Mouse (Mus musculus): ENCODE data around the gene Lrrc2. TPM values are rescaled to one million over a fixed set of nuclear protein-coding genes. Genes with fewer than 3 reads are reported as not detected.

Lrrc2 gene
- total and polyA plus RNA-seq, 2 experiments from 2014 or later: 0.78 to 1.3 TPM

- no peak overlapping the region for H3K27ac ChIP-seq
- WGBS: 18% methylated on average over 20 of the region's 20 CpGs
- no peak for TF ChIP-seq CTCF (IDR thresholded peaks at IDR 0.05; ENCODE audit: low read depth)
- H3K4me3 ChIP-seq (ENCODE audit: low read length): no peak overlapping the region
- H3K4me1 ChIP-seq (ENCODE audit: insufficient read depth, low read length): no peaks in the 10 kb centered on the region
- no peaks in the 10 kb centered on the region for H3K9me3 ChIP-seq (ENCODE audit: low read length)
- ATAC-seq: no peak
- DNase-seq (ENCODE audit: low spot score): no peak
- H3K9ac ChIP-seq (replicated peaks; ENCODE audit: low read length): no peak overlapping the region
- no peak overlapping the region for H3K4me2 ChIP-seq (ENCODE audit: low read depth, low read length)
- no peaks in the 10 kb centered on the region for H3K27me3 ChIP-seq (ENCODE audit: insufficient read depth, low read length)
- H3K36me3 ChIP-seq (ENCODE audit: insufficient read depth, low read length): no peaks in the 10 kb centered on the region
Measured at GRCm38 (mm10) chr9:110946548-110947044, 4.7 kb upstream of the Lrrc2 start.

- DNase-seq (ENCODE audit: low spot score) (no peak), ATAC-seq (no peak)
- no peak overlapping the region for H3K4me2 ChIP-seq (ENCODE audit: low read depth, low read length)
- no peaks in the 10 kb centered on the region for H3K36me3 ChIP-seq (ENCODE audit: insufficient read depth, low read length)
- H3K27me3 ChIP-seq (ENCODE audit: insufficient read depth, low read length): no peaks in the 10 kb centered on the region
- H3K4me1 ChIP-seq (ENCODE audit: insufficient read depth, low read length): no peaks in the 10 kb centered on the region
- no peak overlapping the region for H3K9ac ChIP-seq (replicated peaks; ENCODE audit: low read length)
- H3K27ac ChIP-seq: no peak overlapping the region
- no peak overlapping the region for H3K4me3 ChIP-seq (ENCODE audit: low read length)
- no peaks in the 10 kb centered on the region for H3K9me3 ChIP-seq (ENCODE audit: low read length)
- WGBS: 19% methylated on average over 6 of the region's 6 CpGs
- no peak for TF ChIP-seq CTCF (IDR thresholded peaks at IDR 0.05; ENCODE audit: low read depth)
Measured at GRCm38 (mm10) chr9:110947261-110947661, 4.1 kb upstream of the Lrrc2 start.

GRCm38 (mm10) chr9:110947900-110948299 lies 3.4 kb upstream of the Lrrc2 start:
- no peak overlapping the region for H3K4me2 ChIP-seq (ENCODE audit: low read depth, low read length)
- H3K9ac ChIP-seq (replicated peaks; ENCODE audit: low read length): no peak overlapping the region
- H3K4me1 ChIP-seq (ENCODE audit: insufficient read depth, low read length): no peaks in the 10 kb centered on the region
- no peak for DNase-seq (ENCODE audit: low spot score)
- H3K27ac ChIP-seq: no peak overlapping the region
- H3K9me3 ChIP-seq (ENCODE audit: low read length): no peaks in the 10 kb centered on the region
- no peak for ATAC-seq
- no peaks in the 10 kb centered on the region for H3K27me3 ChIP-seq (ENCODE audit: insufficient read depth, low read length)
- 62% methylated on average over 6 of the region's 6 CpGs for WGBS
- H3K36me3 ChIP-seq (ENCODE audit: insufficient read depth, low read length): no peaks in the 10 kb centered on the region
- TF ChIP-seq CTCF (IDR thresholded peaks at IDR 0.05; ENCODE audit: low read depth): no peak
- H3K4me3 ChIP-seq (ENCODE audit: low read length): no peak overlapping the region

GRCm38 (mm10) chr9:110948813-110949310 lies 2.5 kb upstream of the Lrrc2 start:
- Histone ChIP-seq H3K4me2 (ENCODE audit: low read depth, low read length) (no peak overlapping the region), H3K4me1 (ENCODE audit: insufficient read depth, low read length) (no peaks in the 10 kb centered on the region), H3K27ac (no peak overlapping the region), H3K4me3 (ENCODE audit: low read length) (no peak overlapping the region), H3K36me3 (ENCODE audit: insufficient read depth, low read length) (no peaks in the 10 kb centered on the region), H3K9me3 (ENCODE audit: low read length) (no peaks in the 10 kb centered on the region), H3K27me3 (ENCODE audit: insufficient read depth, low read length) (no peaks in the 10 kb centered on the region), H3K9ac (replicated peaks; ENCODE audit: low read length) (no peak overlapping the region)
- ATAC-seq (no peak), DNase-seq (ENCODE audit: low spot score) (no peak)
- no peak for TF ChIP-seq CTCF (IDR thresholded peaks at IDR 0.05; ENCODE audit: low read depth)
- WGBS: 67% methylated on average over 8 of the region's 8 CpGs

GRCm38 (mm10) chr9:110950109-110950508 lies 1.2 kb upstream of the Lrrc2 start:
- TF ChIP-seq CTCF (IDR thresholded peaks at IDR 0.05; ENCODE audit: low read depth): no peak
- Histone ChIP-seq H3K9me3 (ENCODE audit: low read length) (no peaks in the 10 kb centered on the region), H3K4me2 (ENCODE audit: low read depth, low read length) (no peak overlapping the region), H3K9ac (replicated peaks; ENCODE audit: low read length) (no peak overlapping the region), H3K36me3 (ENCODE audit: insufficient read depth, low read length) (no peaks in the 10 kb centered on the region), H3K4me1 (ENCODE audit: insufficient read depth, low read length) (no peaks in the 10 kb centered on the region), H3K27me3 (ENCODE audit: insufficient read depth, low read length) (no peaks in the 10 kb centered on the region), H3K4me3 (ENCODE audit: low read length) (no peak overlapping the region), H3K27ac (no peak overlapping the region)
- ATAC-seq: no peak
- no peak for DNase-seq (ENCODE audit: low spot score)
- 97% methylated on average over 3 of the region's 3 CpGs for WGBS

- ATAC-seq (no peak), DNase-seq (ENCODE audit: low spot score) (no peak)
- no peaks in the 10 kb centered on the region for H3K36me3 ChIP-seq (ENCODE audit: insufficient read depth, low read length)
- no peaks in the 10 kb centered on the region for H3K9me3 ChIP-seq (ENCODE audit: low read length)
- WGBS: 95% methylated on average over 13 of the region's 13 CpGs
- no peak for TF ChIP-seq CTCF (IDR thresholded peaks at IDR 0.05; ENCODE audit: low read depth)
- H3K9ac ChIP-seq (replicated peaks; ENCODE audit: low read length): no peak overlapping the region
- no peaks in the 10 kb centered on the region for H3K4me1 ChIP-seq (ENCODE audit: insufficient read depth, low read length)
- H3K4me3 ChIP-seq (ENCODE audit: low read length): no peak overlapping the region
- H3K27ac ChIP-seq: no peak overlapping the region
- H3K4me2 ChIP-seq (ENCODE audit: low read depth, low read length): no peak overlapping the region
- H3K27me3 ChIP-seq (ENCODE audit: insufficient read depth, low read length): no peaks in the 10 kb centered on the region
Measured at GRCm38 (mm10) chr9:110951866-110952265, 521 bp downstream of the Lrrc2 start.

- WGBS: 48% methylated on average over 6 of the region's 6 CpGs
- ATAC-seq: no peak
- H3K9ac ChIP-seq (replicated peaks; ENCODE audit: low read length): no peak overlapping the region
Measured at GRCm38 (mm10) chr9:110952398-110952797, 1.1 kb downstream of the Lrrc2 start.

More at GRCm38 (mm10) chr9:110952398-110952797, 1.1 kb downstream of the Lrrc2 start:
- Histone ChIP-seq H3K4me3 (ENCODE audit: low read length) (no peak overlapping the region), H3K27ac (no peak overlapping the region), H3K27me3 (ENCODE audit: insufficient read depth, low read length) (no peaks in the 10 kb centered on the region), H3K9me3 (ENCODE audit: low read length) (no peaks in the 10 kb centered on the region), H3K36me3 (ENCODE audit: insufficient read depth, low read length) (no peaks in the 10 kb centered on the region), H3K4me2 (ENCODE audit: low read depth, low read length) (no peak overlapping the region), H3K4me1 (ENCODE audit: insufficient read depth, low read length) (no peaks in the 10 kb centered on the region)
- TF ChIP-seq CTCF (IDR thresholded peaks at IDR 0.05; ENCODE audit: low read depth): no peak
- DNase-seq (ENCODE audit: low spot score): no peak
